Mouse (Mus musculus): ENCODE data around the gene Rfk. TPM values are rescaled to one million over a fixed set of nuclear protein-coding genes. Genes with fewer than 3 reads are reported as not detected.

Rfk gene
- total RNA-seq (2021): 10 to 100 TPM; 40.0 to 44.8 TPM
- long read RNA-seq, experiment 1, transcript Rfk-201 (4 exons, 2,482 nt): major isoform, 19 of 24 reads
- long read RNA-seq, experiment 1, partial matches to known transcripts: 0 of 24 reads
- long read RNA-seq, experiment 1, other reads (novel, unspliced or antisense): 5 of 24 reads
- long read RNA-seq, experiment 2, transcript Rfk-201 (4 exons, 2,482 nt): major isoform, 44 of 44 reads
- long read RNA-seq, experiment 2, partial matches to known transcripts: 0 of 44 reads
- long read RNA-seq, experiment 2, other reads (novel, unspliced or antisense): 0 of 44 reads

- DNase-seq: peak; percentile 95
- intact Hi-C loops (cut with DNase I; ENCODE audit: low total_unique reads): no loop called here
Measured at GRCm38 (mm10) chr19:17393841-17394591, at the start of gene Rfk. TSS of gene Rfk (plus strand) at chr19:17394043.

- intact Hi-C loops (cut with DNase I; ENCODE audit: low total_unique reads): no loop called here
- no peak for DNase-seq
Measured at GRCm38 (mm10) chr19:17344881-17345280, 49.0 kb upstream of the Rfk start.

- no peak for DNase-seq
- intact Hi-C loops (cut with DNase I; ENCODE audit: low total_unique reads): no loop called here
Measured at GRCm38 (mm10) chr19:17346716-17347474, 46.9 kb upstream of the Rfk start.

GRCm38 (mm10) chr19:17347852-17348251, 46.0 kb upstream of the Rfk start:
- no peak for DNase-seq
- intact Hi-C loops (cut with DNase I; ENCODE audit: low total_unique reads): no loop called here

- intact Hi-C loops (cut with DNase I; ENCODE audit: low total_unique reads): no loop called here
- no peak for DNase-seq
Measured at GRCm38 (mm10) chr19:17353727-17354126, 40.1 kb upstream of the Rfk start.

GRCm38 (mm10) chr19:17354362-17354761, 39.5 kb upstream of the Rfk start:
- intact Hi-C loops (cut with DNase I; ENCODE audit: low total_unique reads): no loop called here
- DNase-seq: no peak

GRCm38 (mm10) chr19:17354797-17355196, 39.0 kb upstream of the Rfk start:
- DNase-seq: no peak
- intact Hi-C loops (cut with DNase I; ENCODE audit: low total_unique reads): no loop called here

GRCm38 (mm10) chr19:17355361-17355760, 38.5 kb upstream of the Rfk start:
- intact Hi-C loops (cut with DNase I; ENCODE audit: low total_unique reads): no loop called here
- DNase-seq: no peak

GRCm38 (mm10) chr19:17355950-17356867, 37.6 kb upstream of the Rfk start:
- intact Hi-C loops (cut with DNase I; ENCODE audit: low total_unique reads): no loop called here
- peak; percentile 43 for DNase-seq

GRCm38 (mm10) chr19:17356932-17357331, 36.9 kb upstream of the Rfk start:
- intact Hi-C loops (cut with DNase I; ENCODE audit: low total_unique reads): no loop called here
- DNase-seq: no peak

- intact Hi-C loops (cut with DNase I; ENCODE audit: low total_unique reads): no loop called here
- DNase-seq: no peak
Measured at GRCm38 (mm10) chr19:17357391-17357790, 36.5 kb upstream of the Rfk start.

- DNase-seq: no peak
Measured at GRCm38 (mm10) chr19:17359315-17359890, 34.4 kb upstream of the Rfk start.

GRCm38 (mm10) chr19:17361181-17361580, 32.7 kb upstream of the Rfk start:
- no peak for DNase-seq
- intact Hi-C loops (cut with DNase I; ENCODE audit: low total_unique reads): no loop called here

More at GRCm38 (mm10) chr19:17359315-17359890, 34.4 kb upstream of the Rfk start:
- intact Hi-C loops (cut with DNase I; ENCODE audit: low total_unique reads): no loop called here

GRCm38 (mm10) chr19:17364741-17365140, 29.1 kb upstream of the Rfk start:
- DNase-seq: peak; percentile 13
- intact Hi-C loops (cut with DNase I; ENCODE audit: low total_unique reads): loop anchor here (5.0 kb wide), 1 partner anchor 242 kb away; no protein-coding TSS in a partner anchor

- no peak for DNase-seq
- intact Hi-C loops (cut with DNase I; ENCODE audit: low total_unique reads): loop anchor here (5.0 kb wide), 1 partner anchor 244 kb away; no protein-coding TSS in a partner anchor
Measured at GRCm38 (mm10) chr19:17366364-17367090, 27.3 kb upstream of the Rfk start.

- DNase-seq: no peak
- intact Hi-C loops (cut with DNase I; ENCODE audit: low total_unique reads): loop anchor here (5.0 kb wide), 1 partner anchor 246 kb away; no protein-coding TSS in a partner anchor
Measured at GRCm38 (mm10) chr19:17368557-17368956, 25.3 kb upstream of the Rfk start.

GRCm38 (mm10) chr19:17369581-17369980, 24.3 kb upstream of the Rfk start:
- intact Hi-C loops (cut with DNase I; ENCODE audit: low total_unique reads): loop anchor here (5.0 kb wide), 1 partner anchor 247 kb away; no protein-coding TSS in a partner anchor
- DNase-seq: no peak

GRCm38 (mm10) chr19:17372701-17373100, 21.1 kb upstream of the Rfk start, which contains the start of gene Gcnt1:
TSS of gene Gcnt1 (minus strand) at chr19:17372844.
- DNase-seq: no peak
- intact Hi-C loops (cut with DNase I; ENCODE audit: low total_unique reads): no loop called here

Measured in gastrocnemius, postnatal 14 days (tissue).